Mouse (Mus musculus): ENCODE data around the gene Nbdy.

The Nbdy gene

GRCm38 (mm10) chrX:153723110-153723916, at the start of gene Nbdy:
Nbdy (plus strand) TSS chrX:153723590.
- CTCF ChIA-PET, result no interaction called here

GRCm38 (mm10) chrX:153695782-153696395, 27.5 kb upstream of the Nbdy start, which contains the start of gene Kctd12b:
Kctd12b (minus strand) TSS chrX:153696391.
- ChIA-PET POLR2A (interaction anchor here in 2 of 4 experiments (0.7 to 1.2 kb wide), 6 partner anchors 33 to 1520 kb away, joined by 3 to 5 read pairs (median 4); partner anchors contain the start of gene Sat1 (in 1 of the 2)), CTCF (no interaction called here)

More at GRCm38 (mm10) chrX:153723110-153723916, at the start of gene Nbdy:
- POLR2A ChIA-PET, result no interaction called here

GRCm38 (mm10) chrX:153700463-153700862, 22.9 kb upstream of the Nbdy start:
- CTCF ChIA-PET, result no interaction called here

GRCm38 (mm10) chrX:153707735-153708134, 15.7 kb upstream of the Nbdy start:
- CTCF ChIA-PET, result interaction anchor here in 3 of 4 experiments (0.6 to 1.5 kb wide), 7 partner anchors 50 to 1424 kb away, joined by 3 to 5 read pairs (median 3); no protein-coding TSS in a partner anchor
- POLR2A ChIA-PET, result interaction anchor here in 2 of 4 experiments (0.5 to 1.4 kb wide), 3 partner anchors 11 to 40 kb away, joined by 3 to 4 read pairs (median 3); no protein-coding TSS in a partner anchor

More at GRCm38 (mm10) chrX:153700463-153700862, 22.9 kb upstream of the Nbdy start:
- POLR2A ChIA-PET, result no interaction called here

- CTCF ChIA-PET, result no interaction called here
These were observed 6.7 kb upstream of the Nbdy start for GRCm38 (mm10) chrX:153716716-153717115.

GRCm38 (mm10) chrX:153719602-153720001, 3.8 kb upstream of the Nbdy start:
- ChIA-PET CTCF (no interaction called here), POLR2A (interaction anchor here in 1 of 4 experiments (0.8 kb wide), 1 partner anchor 21 kb away, joined by 4 read pairs; no protein-coding TSS in a partner anchor)

More at GRCm38 (mm10) chrX:153716716-153717115, 6.7 kb upstream of the Nbdy start:
- POLR2A ChIA-PET, result interaction anchor here in 1 of 4 experiments (0.6 kb wide), 1 partner anchor 239 kb away, joined by 3 read pairs; no protein-coding TSS in a partner anchor

- CTCF ChIA-PET, result interaction anchor here in 1 of 4 experiments (0.7 kb wide), 1 partner anchor 194 kb away, joined by 4 read pairs; no protein-coding TSS in a partner anchor
- POLR2A ChIA-PET, result interaction anchor here in 2 of 4 experiments (0.8 to 1.7 kb wide), 3 partner anchors 11 to 108 kb away, joined by 3 to 7 read pairs (median 3); partner anchors contain the start of gene Spin2c (in 1 of the 2)
These were observed 1.0 kb downstream of the Nbdy start for GRCm38 (mm10) chrX:153724400-153724799.

- ChIA-PET CTCF (no interaction called here), POLR2A (interaction anchor here in 1 of 4 experiments (1.0 kb wide), 1 partner anchor 11 kb away, joined by 7 read pairs; no protein-coding TSS in a partner anchor)
These were observed 12.3 kb downstream of the Nbdy start for GRCm38 (mm10) chrX:153735697-153736096.

- ChIA-PET POLR2A (no interaction called here), CTCF (no interaction called here)
These were observed 19.1 kb downstream of the Nbdy start for GRCm38 (mm10) chrX:153742493-153742892.

- POLR2A ChIA-PET, result no interaction called here
These were observed 25.8 kb downstream of the Nbdy start for GRCm38 (mm10) chrX:153749230-153749629.

More at GRCm38 (mm10) chrX:153749230-153749629, 25.8 kb downstream of the Nbdy start:
- CTCF ChIA-PET, result no interaction called here
